Mouse (Mus musculus): ENCODE results near the gene Hoxa7. TPM values are rescaled to one million over a fixed set of nuclear protein-coding genes. Genes with fewer than 3 reads are reported as not detected.
A peak's percentile ranks its signal among the peaks of the same experiment; 100 is the strongest.

Hoxa7 gene
- not detected in 2 replicates for total RNA-seq (2014; rRNA removed; ENCODE audit: low replicate concordance)
- polyA plus RNA-seq (2015; fragmentation: Nextera tagmentation; extraction: Ambion mirVana), result 0.07 and 0.38 TPM in 2 replicates

- Histone ChIP-seq H3K4me1 (ENCODE audit: control insufficient read depth, insufficient read depth) (no peaks in the 10 kb centered on the region), H3K36me3 (replicated peaks; ENCODE audit: control insufficient read depth, insufficient read depth, low read length) (no peaks in the 10 kb centered on the region), H3K4me3 (ENCODE audit: low read depth, low read length) (peak within 1 kb of the TSS; percentile 49), H3K27ac (ENCODE audit: low read depth) (no peak within 1 kb of the TSS), H3K27me3 (ENCODE audit: control insufficient read depth, insufficient read depth, low read length) (peaks cover 100% of the 10 kb centered on the region), H3K9ac (replicated peaks; ENCODE audit: low read depth, low read length) (no peak within 1 kb of the TSS), H3K4me2 (ENCODE audit: low read depth, low read length) (peak within 1 kb of the TSS; percentile 70), H3K9me3 (replicated peaks; ENCODE audit: control insufficient read depth, low read length) (no peaks in the 10 kb centered on the region)
- TF ChIP-seq EP300 (IDR thresholded peaks at IDR 0.05; ENCODE audit: low read depth) (no peak), CTCF (IDR thresholded peaks at IDR 0.05; ENCODE audit: low read depth) (peak; percentile 91)
- 1% methylated on average over 46 of the region's 46 CpGs for WGBS
- ATAC-seq (ENCODE audit: insufficient read depth, low read depth), result peak; percentile 73
- DNase-seq (ENCODE audit: low spot score), result peak; percentile 73
Measured at GRCm38 (mm10) chr6:52221337-52221992, at the start of gene Hoxa7. Hoxa7 (minus strand) TSS chr6:52221854.

- no peaks in the 10 kb centered on the region for H3K9me3 ChIP-seq (replicated peaks; ENCODE audit: control insufficient read depth, low read length)
- no peaks in the 10 kb centered on the region for H3K4me1 ChIP-seq (ENCODE audit: control insufficient read depth, insufficient read depth)
- no peak for DNase-seq (ENCODE audit: low spot score)
- H3K9ac ChIP-seq (replicated peaks; ENCODE audit: low read depth, low read length), result no peak overlapping the region
- no peak for ATAC-seq (ENCODE audit: insufficient read depth, low read depth)
- TF ChIP-seq EP300 (IDR thresholded peaks at IDR 0.05; ENCODE audit: low read depth), result no peak
- peak; percentile 56 for TF ChIP-seq CTCF (IDR thresholded peaks at IDR 0.05; ENCODE audit: low read depth)
- no peaks in the 10 kb centered on the region for H3K36me3 ChIP-seq (replicated peaks; ENCODE audit: control insufficient read depth, insufficient read depth, low read length)
- no peak overlapping the region for H3K4me3 ChIP-seq (ENCODE audit: low read depth, low read length)
- no peak overlapping the region for H3K27ac ChIP-seq (ENCODE audit: low read depth)
- no peak overlapping the region for H3K4me2 ChIP-seq (ENCODE audit: low read depth, low read length)
- peaks cover 98% of the 10 kb centered on the region for H3K27me3 ChIP-seq (ENCODE audit: control insufficient read depth, insufficient read depth, low read length)
- WGBS, result 11% methylated on average over 23 of the region's 23 CpGs
Measured at GRCm38 (mm10) chr6:52270494-52271480, 49.1 kb upstream of the Hoxa7 start.

- 4% methylated on average over 3 of the region's 3 CpGs for WGBS
- DNase-seq (ENCODE audit: low spot score), result no peak
- TF ChIP-seq CTCF (IDR thresholded peaks at IDR 0.05; ENCODE audit: low read depth) (no peak), EP300 (IDR thresholded peaks at IDR 0.05; ENCODE audit: low read depth) (no peak)
- H3K4me3 ChIP-seq (ENCODE audit: low read depth, low read length), result no peak overlapping the region
- peaks cover 98% of the 10 kb centered on the region for H3K27me3 ChIP-seq (ENCODE audit: control insufficient read depth, insufficient read depth, low read length)
- H3K9me3 ChIP-seq (replicated peaks; ENCODE audit: control insufficient read depth, low read length), result no peaks in the 10 kb centered on the region
- no peaks in the 10 kb centered on the region for H3K4me1 ChIP-seq (ENCODE audit: control insufficient read depth, insufficient read depth)
- no peak overlapping the region for H3K9ac ChIP-seq (replicated peaks; ENCODE audit: low read depth, low read length)
- no peak overlapping the region for H3K27ac ChIP-seq (ENCODE audit: low read depth)
- no peaks in the 10 kb centered on the region for H3K36me3 ChIP-seq (replicated peaks; ENCODE audit: control insufficient read depth, insufficient read depth, low read length)
- H3K4me2 ChIP-seq (ENCODE audit: low read depth, low read length), result no peak overlapping the region
- no peak for ATAC-seq (ENCODE audit: insufficient read depth, low read depth)
Measured at GRCm38 (mm10) chr6:52268756-52269155, 47.1 kb upstream of the Hoxa7 start.

- 10% methylated on average over 7 of the region's 7 CpGs for WGBS
- TF ChIP-seq EP300 (IDR thresholded peaks at IDR 0.05; ENCODE audit: low read depth) (no peak), CTCF (IDR thresholded peaks at IDR 0.05; ENCODE audit: low read depth) (no peak)
- Histone ChIP-seq H3K36me3 (replicated peaks; ENCODE audit: control insufficient read depth, insufficient read depth, low read length) (no peaks in the 10 kb centered on the region), H3K27ac (ENCODE audit: low read depth) (no peak overlapping the region), H3K4me1 (ENCODE audit: control insufficient read depth, insufficient read depth) (no peaks in the 10 kb centered on the region), H3K9me3 (replicated peaks; ENCODE audit: control insufficient read depth, low read length) (no peaks in the 10 kb centered on the region), H3K4me2 (ENCODE audit: low read depth, low read length) (no peak overlapping the region), H3K9ac (replicated peaks; ENCODE audit: low read depth, low read length) (no peak overlapping the region), H3K4me3 (ENCODE audit: low read depth, low read length) (no peak overlapping the region), H3K27me3 (ENCODE audit: control insufficient read depth, insufficient read depth, low read length) (peaks cover 98% of the 10 kb centered on the region)
- DNase-seq (ENCODE audit: low spot score), result no peak
- no peak for ATAC-seq (ENCODE audit: insufficient read depth, low read depth)
Measured at GRCm38 (mm10) chr6:52268341-52268740, 46.7 kb upstream of the Hoxa7 start.

GRCm38 (mm10) chr6:52267691-52268090, 46.0 kb upstream of the Hoxa7 start:
- Histone ChIP-seq H3K27me3 (ENCODE audit: control insufficient read depth, insufficient read depth, low read length) (peaks cover 98% of the 10 kb centered on the region), H3K27ac (ENCODE audit: low read depth) (no peak overlapping the region), H3K9me3 (replicated peaks; ENCODE audit: control insufficient read depth, low read length) (no peaks in the 10 kb centered on the region), H3K36me3 (replicated peaks; ENCODE audit: control insufficient read depth, insufficient read depth, low read length) (no peaks in the 10 kb centered on the region), H3K4me3 (ENCODE audit: low read depth, low read length) (no peak overlapping the region), H3K4me1 (ENCODE audit: control insufficient read depth, insufficient read depth) (no peaks in the 10 kb centered on the region), H3K4me2 (ENCODE audit: low read depth, low read length) (no peak overlapping the region), H3K9ac (replicated peaks; ENCODE audit: low read depth, low read length) (no peak overlapping the region)
- DNase-seq (ENCODE audit: low spot score) (no peak), ATAC-seq (ENCODE audit: insufficient read depth, low read depth) (no peak)
- TF ChIP-seq EP300 (IDR thresholded peaks at IDR 0.05; ENCODE audit: low read depth), result no peak
- TF ChIP-seq CTCF (IDR thresholded peaks at IDR 0.05; ENCODE audit: low read depth), result no peak
- WGBS, result 9% methylated on average over 3 of the region's 3 CpGs
